ENCODE assay signal across 10 mouse cellular contexts in genomic region chr1:31337087-31337486, GRCm38 (mm10).
DNase-seq lines count a peak whose midpoint lies in the region; ATAC-seq and TF ChIP-seq lines count a peak whose summit lies in the region.
"Had no signal": no experiment of that assay in that cellular context is flagged by ENCODE, and none has a peak within 500 bp of the region (broad histone marks: within the 10 kb centered on the region; RNA-seq: fewer than 3 reads in every experiment).

No protein-coding gene starts in this region.

- no peak overlapping the region for H3K4me2 ChIP-seq in forebrain, postnatal 0 days (ENCODE audit: low read depth)
- H3K4me2 ChIP-seq in forebrain, embryonic 13.5 days = no peak overlapping the region
- no peak overlapping the region for H3K4me2 ChIP-seq in CH12.LX (ENCODE audit: insufficient read depth, low read depth, poor library complexity, severe bottlenecking)
- H3K4me2 ChIP-seq in hindbrain, embryonic 14.5 days (replicated peaks) = no peak overlapping the region
- H3K4me2 ChIP-seq: limb, embryonic 12.5 days; midbrain, embryonic 12.5 days had no signal

- H3K27ac ChIP-seq in forebrain, postnatal 0 days (ENCODE audit: low read depth, low read length) = no peak overlapping the region
- no peak overlapping the region for H3K27ac ChIP-seq in forebrain, embryonic 13.5 days
- no peak overlapping the region for H3K27ac ChIP-seq in CH12.LX (ENCODE audit: insufficient read depth, low read depth)
- no peak overlapping the region for H3K27ac ChIP-seq in hindbrain, embryonic 14.5 days
- H3K27ac ChIP-seq: limb, embryonic 12.5 days; midbrain, embryonic 12.5 days had no signal

- in situ Hi-C loops in CH12.LX (cut with MboI; ENCODE audit: low pct_ligation_motif_present, low pct_unique_long_range_greater_than_20kb, low sequenced_read_pairs) = loop anchor here (10.0 kb wide), 1 partner anchor 132 kb away; no protein-coding TSS in a partner anchor

- no peak overlapping the region for H3K4me3 ChIP-seq in forebrain, postnatal 0 days (ENCODE audit: low read depth, low read length)
- no peak overlapping the region for H3K4me3 ChIP-seq in forebrain, embryonic 13.5 days
- no peak overlapping the region for H3K4me3 ChIP-seq in CH12.LX (replicated peaks in 1 of 3; ENCODE audit: low read depth in 2 of 3, low read length in 2 of 3, poor library complexity in 1 of 3)
- H3K4me3 ChIP-seq in hindbrain, embryonic 14.5 days (replicated peaks; ENCODE audit: low read length) = no peak overlapping the region
- H3K4me3 ChIP-seq: limb, embryonic 12.5 days; midbrain, embryonic 12.5 days had no signal

- dilution Hi-C loops in CH12.LX (cut with MboI; ENCODE audit: extremely low pct_ligation_motif_present, extremely low pct_unique_long_range_greater_than_20kb, low sequenced_read_pairs) = no loop called here

- H3K9ac ChIP-seq in forebrain, postnatal 0 days = no peak overlapping the region
- H3K9ac ChIP-seq in forebrain, embryonic 13.5 days = no peak overlapping the region
- no peak overlapping the region for H3K9ac ChIP-seq in CH12.LX (ENCODE audit: insufficient read depth, low read depth)
- no peak overlapping the region for H3K9ac ChIP-seq in hindbrain, embryonic 14.5 days
- H3K9ac ChIP-seq: limb, embryonic 12.5 days; midbrain, embryonic 12.5 days had no signal

- TF ChIP-seq EP300 in CH12.LX (IDR thresholded peaks at IDR 0.05; ENCODE audit: low read length) = no peak

- TF ChIP-seq POLR2A in CH12.LX (IDR thresholded peaks at IDR 0.05; ENCODE audit: low read depth, low read length) = no peak

- DNase-seq in forebrain, postnatal 0 days = peak; percentile 14
- DNase-seq in left cerebral cortex, postnatal 14 days (ENCODE audit: low spot score in 2 of 2) = peak; percentile 13 to 23
- DNase-seq in left cerebral cortex, adult 8-10 months (ENCODE audit: low spot score in 2 of 2) = no peak
- peak; percentile 36 for DNase-seq in CH12.LX (ENCODE audit: extremely low read depth)
- peak; percentile 55 for DNase-seq in brain, adult 2 months (ENCODE audit: low read depth, low spot score)
- DNase-seq in testis, postnatal 14 days (ENCODE audit: low spot score) = no peak
- DNase-seq in hindbrain, embryonic 14.5 days (ENCODE audit: low spot score) = no peak

- no peaks in the 10 kb centered on the region for H3K36me3 ChIP-seq in forebrain, postnatal 0 days (ENCODE audit: insufficient read depth)
- no peaks in the 10 kb centered on the region for H3K36me3 ChIP-seq in forebrain, embryonic 13.5 days (ENCODE audit: poor library complexity, severe bottlenecking)
- no peaks in the 10 kb centered on the region for H3K36me3 ChIP-seq in CH12.LX (replicated peaks in 1 of 2; ENCODE audit: control insufficient read depth in 1 of 2, insufficient read depth in 1 of 2, low read length in 1 of 2)
- H3K36me3 ChIP-seq in hindbrain, embryonic 14.5 days (replicated peaks; ENCODE audit: control insufficient read depth, insufficient read depth) = no peaks in the 10 kb centered on the region
- H3K36me3 ChIP-seq: limb, embryonic 12.5 days; midbrain, embryonic 12.5 days had no signal

- no peaks in the 10 kb centered on the region for H3K9me3 ChIP-seq in forebrain, postnatal 0 days (ENCODE audit: low read length)
- no peaks in the 10 kb centered on the region for H3K9me3 ChIP-seq in forebrain, embryonic 13.5 days (replicated peaks)
- H3K9me3 ChIP-seq in CH12.LX (replicated peaks; ENCODE audit: low read length) = no peaks in the 10 kb centered on the region
- no peaks in the 10 kb centered on the region for H3K9me3 ChIP-seq in hindbrain, embryonic 14.5 days (ENCODE audit: control insufficient read depth, low read length)
- H3K9me3 ChIP-seq: limb, embryonic 12.5 days; midbrain, embryonic 12.5 days had no signal

- TF ChIP-seq RAD21 in CH12.LX (IDR thresholded peaks at IDR 0.05; ENCODE audit: low read depth, low read length) = peak; percentile 63

- no peak for ATAC-seq in forebrain, postnatal 0 days
- ATAC-seq in forebrain, embryonic 13.5 days = no peak
- no peak for ATAC-seq in hindbrain, embryonic 14.5 days (ENCODE audit: low FRiP score)

- WGBS in forebrain, postnatal 0 days = 61% methylated on average over 4 of the region's 4 CpGs
- 72% methylated on average over 4 of the region's 4 CpGs for WGBS in forebrain, embryonic 13.5 days
- 67% methylated on average over 4 of the region's 4 CpGs for whole genome bisulfite sequencing in hindbrain, embryonic 14.5 days

- H3K79me2 ChIP-seq in CH12.LX (replicated peaks; ENCODE audit: control insufficient read depth, extremely low read depth, insufficient read depth, poor library complexity, severe bottlenecking) = no peaks in the 10 kb centered on the region

- H3K27me3 ChIP-seq in forebrain, postnatal 0 days (ENCODE audit: insufficient read depth, low read length) = no peaks in the 10 kb centered on the region
- H3K27me3 ChIP-seq in forebrain, embryonic 13.5 days = no peaks in the 10 kb centered on the region
- H3K27me3 ChIP-seq in CH12.LX (replicated peaks) = no peaks in the 10 kb centered on the region
- H3K27me3 ChIP-seq in hindbrain, embryonic 14.5 days (ENCODE audit: control insufficient read depth, insufficient read depth, low read length) = no peaks in the 10 kb centered on the region
- H3K27me3 ChIP-seq: limb, embryonic 12.5 days; midbrain, embryonic 12.5 days had no signal

- no peaks in the 10 kb centered on the region for H3K4me1 ChIP-seq in forebrain, postnatal 0 days (ENCODE audit: insufficient read depth)
- no peaks in the 10 kb centered on the region for H3K4me1 ChIP-seq in forebrain, embryonic 13.5 days
- H3K4me1 ChIP-seq in CH12.LX (ENCODE audit: control insufficient read depth in 1 of 2, insufficient read depth in 2 of 2) = no peaks in the 10 kb centered on the region
- no peaks in the 10 kb centered on the region for H3K4me1 ChIP-seq in hindbrain, embryonic 14.5 days (replicated peaks; ENCODE audit: control insufficient read depth, insufficient read depth, low read length)
- H3K4me1 ChIP-seq: limb, embryonic 12.5 days; midbrain, embryonic 12.5 days had no signal

- intact Hi-C loops in left cerebral cortex, postnatal 14 days (cut with DNase I) = loop anchor here (5.0 kb wide), 1 partner anchor 125 kb away; no protein-coding TSS in a partner anchor

- TF ChIP-seq CTCF in forebrain, postnatal 0 days (IDR thresholded peaks at IDR 0.05; ENCODE audit: low read depth) = peak; percentile 47
- TF ChIP-seq CTCF in CH12.LX (conservative IDR thresholded peaks at IDR 0.05 in 1 of 2, IDR thresholded peaks at IDR 0.05 in 1 of 2; ENCODE audit: low read depth in 2 of 2, low read length in 2 of 2) = peak in 1 of 2 experiments; percentile 63; a peak in 2 of 4 replicates

TF ChIP-seq in CH12.LX, 34 proteins besides CTCF, POLR2A, EP300 and RAD21:
- TF ChIP-seq ZNF384 (IDR thresholded peaks at IDR 0.05; ENCODE audit: low read depth, low read length) (peak; percentile 95), USF1 (IDR thresholded peaks at IDR 0.05; ENCODE audit: low read depth, low read length) (no peak), ZC3H11A (IDR thresholded peaks at IDR 0.05; ENCODE audit: low read depth, low read length) (peak; percentile 9; the same call in 1 of the 2 replicates), RCOR1 (conservative IDR thresholded peaks at IDR 0.05; ENCODE audit: low read depth, low read length) (no peak), SMC3 (IDR thresholded peaks at IDR 0.05; ENCODE audit: low read depth, low read length) (peak; percentile 79), NELFE (IDR thresholded peaks at IDR 0.05; ENCODE audit: low read depth, low read length) (no peak)

Comparison
In these comparisons a context has a peak if more than half of its experiments do, and no peak if none do; other contexts are left out.
1. DNase-seq: peak in forebrain, postnatal 0 days (single experiment), left cerebral cortex, postnatal 14 days (2 of 2), CH12.LX (single experiment) and brain, adult 2 months (single experiment); none in left cerebral cortex, adult 8-10 months (0 of 2), testis, postnatal 14 days (single experiment) and hindbrain, embryonic 14.5 days (single experiment).